Mouse (Mus musculus) CH12.LX (cell line): ENCODE data around the gene Rnf169.

Experiments used
- BHLHE40 ChIP-seq: IDR thresholded peaks from 2 replicates; pipeline ENCODE4 v1.6.1; 2011; ENCODE audit warnings: mild to moderate bottlenecking, low read depth, low read length, improper control_type of control experiment
- CHD1 ChIP-seq: IDR thresholded peaks from 2 replicates; pipeline ENCODE4 v1.6.1; 2012; ENCODE audit warnings: low read depth, low read length, improper control_type of control experiment, inconsistent platforms
- CHD2 ChIP-seq: IDR thresholded peaks from 2 replicates; pipeline ENCODE4 v1.6.1; 2011; ENCODE audit warnings: low read length, improper control_type of control experiment
- CTCF ChIP-seq, 2 experiments: IDR thresholded peaks in 1 of 2; conservative IDR thresholded peaks in 1 of 2; 2 replicates each; pipeline ENCODE4 v1.5.1; 2011 to 2012; ENCODE audit warnings: low read depth in 2 of 2, low read length in 2 of 2, improper control_type of control experiment in 1 of 2, inconsistent platforms in 1 of 2, mild to moderate bottlenecking in 1 of 2, moderate library complexity in 1 of 2
- EP300 ChIP-seq: IDR thresholded peaks from 2 replicates; pipeline ENCODE4 v1.6.1; 2011; ENCODE audit warnings: low read length, improper control_type of control experiment
- JUND ChIP-seq: conservative IDR thresholded peaks from 2 replicates; pipeline ENCODE4 v1.6.1; 2011; ENCODE audit warnings: low read depth, low read length, improper control_type of control experiment
- NELFE ChIP-seq: IDR thresholded peaks from 2 replicates; pipeline ENCODE4 v1.6.1; 2011; ENCODE audit warnings: low read depth, low read length, improper control_type of control experiment
- POLR2A ChIP-seq: IDR thresholded peaks from 2 replicates; pipeline ENCODE4 v1.6.1; 2011; ENCODE audit warnings: low read depth, mild to moderate bottlenecking, improper control_type of control experiment, low read length
- POLR2AphosphoS2 ChIP-seq: IDR thresholded peaks from 2 replicates; pipeline ENCODE4 v1.6.1; 2011; ENCODE audit warnings: low read depth, low read length, improper control_type of control experiment
- SIN3A ChIP-seq: IDR thresholded peaks from 2 replicates; pipeline ENCODE4 v1.6.1; 2012; ENCODE audit warnings: low read length, improper control_type of control experiment, inconsistent platforms
- TBP ChIP-seq: conservative IDR thresholded peaks from 2 replicates; pipeline ENCODE4 v1.6.1; 2011; ENCODE audit warnings: low read depth, low read length, improper control_type of control experiment
- TCF12 ChIP-seq: IDR thresholded peaks from 2 replicates; pipeline ENCODE4 v1.6.1; 2014; ENCODE audit warnings: low read depth, mild to moderate bottlenecking, inconsistent platforms, low read length, improper control_type of control experiment
- ZKSCAN1 ChIP-seq: IDR thresholded peaks from 2 replicates; pipeline ENCODE4 v1.6.1; 2012; ENCODE audit warnings: low read depth, inconsistent platforms, low read length, improper control_type of control experiment, borderline replicate concordance

DNA sequence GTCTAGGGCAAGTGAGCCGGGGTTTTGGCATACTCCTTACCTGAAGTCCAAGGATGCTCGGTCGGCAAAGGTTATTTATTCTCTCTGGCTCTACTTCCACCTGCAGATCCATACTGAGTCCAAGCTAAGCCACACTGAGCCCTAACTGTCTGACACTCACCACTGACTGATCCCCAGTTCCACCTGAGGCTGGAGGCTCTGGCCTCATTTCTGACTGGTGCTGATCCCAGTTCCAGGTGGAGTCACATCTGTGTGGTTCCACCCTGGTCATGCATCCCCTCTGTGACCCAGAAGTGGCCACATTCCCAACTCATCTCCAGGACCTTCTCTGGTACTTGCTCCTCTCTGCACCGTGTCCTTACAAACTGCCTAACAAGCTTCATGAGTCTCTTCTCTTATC lies 28.5 kb upstream of the Rnf169 start:
- TF ChIP-seq TBP (no peak), JUND (no peak), CTCF (conservative IDR thresholded peaks at IDR 0.05 in 1 of 2, IDR thresholded peaks at IDR 0.05 in 1 of 2; ENCODE audit: low read depth in 2 of 2, low read length in 2 of 2) (no peak), POLR2A (no peak), EP300 (no peak), TCF12 (no peak), POLR2AphosphoS2 (no peak), SIN3A (no peak), ZKSCAN1 (no peak), CHD1 (no peak), NELFE (no peak), BHLHE40 (no peak), CHD2 (no peak)
